In genomic region chr11:103987423-103987822, GRCm38 (mm10) we compare ENCODE assay signal across 8 mouse cellular contexts. TPM values are rescaled to one million over a fixed set of nuclear protein-coding genes. Genes with fewer than 3 reads are reported as not detected.
A peak's percentile ranks its signal among the peaks of the same experiment; 100 is the strongest.
DNase-seq lines count a peak whose midpoint lies in the region; ATAC-seq and TF ChIP-seq lines count a peak whose summit lies in the region.

No protein-coding gene starts in this region.

- peak; percentile 55; the same call in 1 of the 2 replicates for ATAC-seq in lung, embryonic 14.5 days (ENCODE audit: insufficient read depth)

- peaks cover 34% of the 10 kb centered on the region for H3K36me3 ChIP-seq in lung, embryonic 14.5 days (ENCODE audit: insufficient read depth)

- H3K27me3 ChIP-seq in lung, embryonic 14.5 days (ENCODE audit: insufficient read depth, low read length), result no peaks in the 10 kb centered on the region

- DNase-seq in CD4-positive helper T cell, adult 2 months (ENCODE audit: low read depth, low spot score), result peak; percentile 60
- DNase-seq in adrenal gland, postnatal 14 days, result peak; percentile 85
- peak; percentile 81 for DNase-seq in embryo, embryonic 9.5 days (ENCODE audit: extremely low spot score)
- DNase-seq in heart, adult 8-10 months (ENCODE audit: low spot score), result peak; percentile 64
- DNase-seq in kidney, postnatal 4 days, result peak; percentile 83 to 84
- peak; percentile 91 for DNase-seq in lung, embryonic 14.5 days
- DNase-seq in ovary, postnatal 10 days (ENCODE audit: low spot score), result peak; percentile 15
- peak; percentile 76 for DNase-seq in thymus, postnatal 0 days (ENCODE audit: low spot score)

- H3K9ac ChIP-seq in lung, embryonic 14.5 days, result no peak overlapping the region

- no peak overlapping the region for H3K27ac ChIP-seq in lung, embryonic 14.5 days (ENCODE audit: low read depth)

- peak; percentile 95 for TF ChIP-seq CTCF in lung, embryonic 14.5 days (IDR thresholded peaks at IDR 0.05; ENCODE audit: low read depth)

- no peak overlapping the region for H3K4me2 ChIP-seq in lung, embryonic 14.5 days

- WGBS in lung, embryonic 14.5 days, result 32% methylated on average over 8 of the region's 8 CpGs

- H3K4me1 ChIP-seq in lung, embryonic 14.5 days (ENCODE audit: insufficient read depth), result no peaks in the 10 kb centered on the region

- no peak overlapping the region for H3K4me3 ChIP-seq in lung, embryonic 14.5 days (ENCODE audit: low read depth, low read length)

- H3K9me3 ChIP-seq in lung, embryonic 14.5 days (ENCODE audit: low read depth, low read length), result no peaks in the 10 kb centered on the region

RNA-seq across cellular contexts. Expression of gene Arf2, which starts 20.9 kb away (rescaled TPM):
- 41.1 and 47.7 TPM in 2 replicates for total RNA-seq in adrenal gland, postnatal 14 days (2021)
- 10 to 100 TPM; 24.4 to 30.3 (median 26.0) TPM for total RNA-seq in heart, adult 8-10 months (2022)
- 66.5 and 70.4 TPM in 2 replicates for polyA plus RNA-seq in lung, embryonic 14.5 days (2014; fragmentation: Nextera tagmentation; extraction: Ambion mirVana)
- polyA plus RNA-seq in thymus, postnatal 0 days (2015; fragmentation: Nextera tagmentation; extraction: Ambion mirVana), result 42.2 and 49.6 TPM in 2 replicates

RNA-seq across cellular contexts. Expression of gene Nsf, which starts 33.6 kb away (rescaled TPM):
- total RNA-seq in adrenal gland, postnatal 14 days (2021), result 109 and 122 TPM in 2 replicates
- total RNA-seq in heart, adult 8-10 months (2022), result 10 to 100 TPM; 23.1 to 31.5 (median 27.0) TPM
- 44.3 and 50.1 TPM in 2 replicates for polyA plus RNA-seq in lung, embryonic 14.5 days (2014; fragmentation: Nextera tagmentation; extraction: Ambion mirVana)
- polyA plus RNA-seq in thymus, postnatal 0 days (2015; fragmentation: Nextera tagmentation; extraction: Ambion mirVana), result 51.6 and 60.2 TPM in 2 replicates

Comparison
In these comparisons a context has a peak if more than half of its experiments do, and no peak if none do; other contexts are left out.
1. DNase-seq: peak in every context shown above with its lines; median percentile 91 in lung, embryonic 14.5 days; 85 in adrenal gland, postnatal 14 days; 84 in kidney, postnatal 4 days; 81 in embryo, embryonic 9.5 days; 76 in thymus, postnatal 0 days; 64 in heart, adult 8-10 months; 60 in CD4-positive helper T cell, adult 2 months; 15 in ovary, postnatal 10 days.